Mouse (Mus musculus) c-Kit-positive CD71-positive TER-119-positive erythroid progenitor cells, embryonic 14.5 days (primary cell): ENCODE measurements around the gene Inpp5a.

Source experiments
- DNase-seq: peaks from one replicate; pipeline ENCODE4 v3.0.0-alpha.2; 2013; ENCODE audit warnings: low spot score

Inpp5a gene

DNA sequence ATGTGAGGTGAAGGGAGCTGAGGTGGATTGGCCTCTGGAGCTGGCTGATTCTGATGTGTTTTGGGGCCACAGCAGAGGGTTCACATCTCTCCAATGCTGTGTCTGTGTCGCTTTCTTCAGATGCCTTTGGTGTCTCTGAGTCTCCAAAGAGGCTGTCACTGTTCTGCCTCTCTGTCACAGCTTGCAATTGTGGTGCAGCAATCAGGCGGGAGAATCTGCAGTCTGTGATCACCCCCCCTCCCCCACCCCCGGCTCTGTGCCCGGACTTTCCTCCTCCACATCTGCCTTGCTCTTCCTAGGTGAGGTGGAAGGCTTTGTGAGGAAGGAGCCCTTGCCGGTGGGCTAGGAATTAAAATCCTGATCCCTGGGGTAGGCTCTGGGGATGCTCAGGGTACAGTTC lies 52.1 kb downstream of the Inpp5a start:
- DNase-seq, result no peak

DNA sequence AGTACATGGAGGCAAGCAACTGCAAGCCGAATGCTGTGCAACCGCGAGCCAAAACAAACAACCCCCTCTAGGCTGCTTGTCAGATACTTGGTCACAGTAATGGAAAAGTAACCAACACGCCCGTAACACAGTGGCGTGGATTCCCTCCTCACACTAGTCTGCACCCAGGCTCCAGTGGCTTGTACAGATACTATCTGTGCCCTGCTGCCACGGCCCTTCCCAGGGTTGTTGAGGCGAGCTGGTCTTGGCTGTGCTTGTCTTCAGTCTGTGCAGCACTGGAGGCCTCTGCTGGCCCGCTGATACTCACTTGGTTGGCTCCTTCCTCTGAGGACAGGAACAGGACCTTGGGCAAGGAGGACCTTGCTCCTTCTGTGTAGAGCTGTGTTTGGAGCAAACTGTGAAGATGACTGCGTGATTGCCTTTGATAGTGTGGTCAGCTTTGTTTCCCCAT lies 52.9 kb downstream of the Inpp5a start:
- no peak for DNase-seq

DNA sequence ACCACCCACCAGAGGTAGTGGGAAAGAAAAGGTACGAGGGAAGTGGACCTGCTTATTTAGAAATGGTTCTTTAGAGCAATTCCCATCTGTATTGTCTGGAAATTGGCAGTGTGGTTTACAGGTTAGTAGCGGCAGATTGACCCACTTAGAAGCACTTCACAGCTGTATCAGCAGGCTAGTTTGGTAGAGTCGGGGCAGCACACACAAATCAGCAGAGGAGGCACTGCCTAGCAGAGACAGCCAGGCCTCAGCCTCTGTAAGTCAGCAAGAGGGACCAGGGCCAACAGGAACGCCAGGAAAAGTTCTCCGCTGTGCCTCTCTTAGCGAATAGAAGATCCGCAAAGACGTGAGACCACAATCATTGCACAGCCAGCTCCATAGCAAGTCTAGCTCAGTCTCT lies 56.7 kb downstream of the Inpp5a start:
- DNase-seq, result no peak

DNA sequence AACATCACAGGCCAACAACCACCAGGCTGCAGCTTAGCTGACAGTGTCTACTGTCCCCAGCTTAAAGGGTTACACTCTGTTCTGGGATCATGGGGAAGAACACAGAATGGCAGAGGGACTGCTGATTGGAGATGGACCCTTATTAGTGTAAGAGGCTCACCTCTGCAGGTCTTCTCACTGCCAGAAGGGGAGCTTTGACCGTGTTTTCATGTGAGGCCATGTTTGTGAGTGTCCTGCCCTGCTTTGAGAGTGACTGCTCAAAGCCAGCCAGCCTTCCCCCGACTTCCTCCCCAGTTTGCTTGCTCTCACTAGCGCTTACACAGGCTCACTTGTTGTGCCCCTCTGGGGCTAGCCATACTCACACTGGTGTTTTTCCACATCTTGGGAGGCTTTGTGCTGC lies 58.5 kb downstream of the Inpp5a start:
- no peak for DNase-seq

DNA sequence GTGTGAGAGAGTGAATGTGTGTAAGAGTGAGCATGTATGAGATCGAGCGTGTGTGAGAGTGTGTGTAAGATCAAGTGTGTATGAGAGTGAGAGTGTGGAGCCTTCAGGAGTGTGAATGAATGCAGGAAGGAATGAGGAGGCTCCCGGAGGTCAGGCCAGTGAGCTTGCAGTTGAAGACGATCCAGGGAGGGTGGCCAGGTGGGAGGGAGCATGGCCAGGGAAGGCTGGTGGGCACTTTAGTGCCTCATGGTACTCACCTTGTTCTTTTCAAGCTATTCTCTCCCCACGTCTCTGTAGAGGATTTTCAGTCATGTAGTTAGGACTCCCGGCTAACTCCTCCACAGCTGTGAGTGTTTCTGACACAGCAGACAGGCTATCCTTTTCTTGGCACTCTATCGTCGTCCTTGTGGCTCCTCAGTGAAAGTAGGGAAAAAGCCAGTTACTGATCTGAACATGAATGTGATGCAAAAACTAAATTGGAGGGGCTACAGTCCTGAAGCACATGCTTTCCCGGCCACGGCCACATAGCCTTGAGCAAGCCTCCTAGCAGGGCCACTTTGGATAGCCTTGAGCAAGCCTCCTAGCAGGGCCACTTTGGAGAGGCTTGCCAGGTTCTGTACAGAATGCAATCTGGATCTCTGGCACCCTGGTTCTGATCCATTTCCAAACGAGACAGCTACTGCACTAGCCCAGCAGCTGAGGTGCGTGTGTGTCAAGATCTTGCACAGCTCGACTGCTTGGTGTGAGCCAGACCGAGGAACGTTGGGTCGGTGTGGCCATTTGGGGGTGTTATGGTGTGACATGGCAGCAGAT lies 61.5 kb downstream of the Inpp5a start:
- no peak for DNase-seq

DNA sequence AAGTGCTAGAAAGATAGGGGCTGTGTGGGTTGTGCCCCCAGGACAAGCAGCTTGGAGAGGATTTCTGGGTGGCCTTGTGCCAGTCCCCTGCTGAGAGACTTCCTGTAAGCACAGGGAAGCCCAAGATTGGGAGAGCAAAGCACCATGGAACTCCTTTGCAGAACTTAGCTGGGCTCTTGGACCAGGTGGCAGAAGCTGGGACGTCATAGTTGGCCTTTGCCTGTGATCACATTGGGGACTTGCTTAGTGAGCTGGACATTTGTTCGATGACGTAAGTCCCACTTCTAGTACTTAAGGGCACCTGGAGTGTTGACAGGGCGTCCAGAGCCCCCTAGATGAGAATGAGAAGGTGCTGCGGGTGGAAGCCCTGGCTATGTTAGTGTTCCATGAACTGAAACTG lies 62.8 kb downstream of the Inpp5a start:
- DNase-seq, result no peak

DNA sequence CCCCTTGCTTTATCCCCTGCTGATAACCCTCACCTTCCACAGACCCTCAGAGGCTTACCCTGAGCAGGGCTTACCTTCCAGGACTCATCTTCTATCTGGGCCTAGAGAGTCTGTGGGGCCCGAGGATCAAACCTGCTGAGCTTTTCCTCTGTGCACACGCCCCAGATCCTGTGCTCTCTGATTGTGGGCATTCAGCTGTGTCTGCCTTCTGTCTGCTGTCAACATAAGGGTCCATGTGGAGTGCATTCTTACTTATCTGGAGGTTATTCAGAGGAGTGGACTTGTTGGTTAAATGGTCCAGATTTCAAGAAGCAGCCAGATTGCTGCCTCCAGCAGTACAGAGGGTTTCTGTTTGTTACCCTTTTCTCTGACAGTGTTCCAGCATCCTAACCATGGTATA lies 63.3 kb downstream of the Inpp5a start:
- no peak for DNase-seq

DNA sequence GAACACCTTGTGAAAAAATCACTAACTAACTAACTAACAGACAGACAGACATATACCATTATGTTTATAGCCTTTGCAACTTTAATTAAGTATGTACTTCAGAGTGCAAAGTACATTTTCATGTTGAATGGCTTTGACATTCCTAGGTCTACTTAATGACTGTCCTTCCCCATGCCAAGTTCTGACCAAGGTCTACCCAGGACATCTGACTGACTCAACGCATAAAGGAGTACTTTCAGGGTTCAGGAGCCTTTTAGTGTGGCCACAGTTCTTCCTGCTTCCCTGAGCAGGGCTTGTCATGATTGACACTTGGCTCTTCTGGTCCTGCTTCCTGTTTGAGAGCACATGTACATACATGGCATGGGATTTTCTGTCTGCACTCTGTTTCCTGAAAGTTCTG lies 64.3 kb downstream of the Inpp5a start:
- DNase-seq, result no peak

DNA sequence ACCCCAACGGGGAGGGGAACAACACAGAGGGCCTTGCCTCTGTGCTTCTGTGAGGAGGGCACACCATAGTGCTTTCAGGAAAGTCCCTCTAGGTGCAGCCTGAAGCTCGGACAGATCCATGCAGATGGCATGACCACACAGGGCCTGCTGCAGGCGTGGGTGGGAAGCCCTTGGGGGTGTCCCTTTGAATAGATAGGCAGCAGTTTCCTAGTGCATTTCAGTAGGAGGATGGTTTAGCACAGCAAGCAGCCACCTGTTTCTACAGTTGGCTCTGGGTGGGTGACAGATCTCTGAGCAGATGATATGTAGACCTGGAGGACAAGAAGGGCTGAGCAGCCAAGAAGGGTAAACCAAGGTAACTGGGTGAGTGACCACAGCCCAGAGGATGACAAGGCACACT lies 65.4 kb downstream of the Inpp5a start:
- no peak for DNase-seq

DNA sequence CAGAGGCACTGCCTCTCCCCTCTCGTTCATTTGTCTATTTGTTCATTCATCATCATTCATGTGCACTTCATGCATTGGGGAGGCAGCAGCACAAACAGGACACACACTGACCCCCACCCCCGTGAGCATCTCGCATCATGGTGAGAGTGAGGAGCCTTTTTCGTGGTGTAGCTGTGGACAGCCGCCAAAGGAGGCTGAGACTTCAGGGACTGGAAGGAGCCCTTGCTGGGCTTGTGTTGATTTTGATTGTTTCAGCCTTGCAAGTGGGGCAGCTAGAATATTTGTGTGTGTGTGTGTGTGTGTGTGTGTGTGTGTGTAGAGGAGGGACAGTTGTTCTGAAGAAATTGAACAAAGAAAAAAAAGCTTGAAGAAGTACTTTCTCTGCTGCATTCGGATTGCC lies 67.8 kb downstream of the Inpp5a start:
- DNase-seq, result no peak

DNA sequence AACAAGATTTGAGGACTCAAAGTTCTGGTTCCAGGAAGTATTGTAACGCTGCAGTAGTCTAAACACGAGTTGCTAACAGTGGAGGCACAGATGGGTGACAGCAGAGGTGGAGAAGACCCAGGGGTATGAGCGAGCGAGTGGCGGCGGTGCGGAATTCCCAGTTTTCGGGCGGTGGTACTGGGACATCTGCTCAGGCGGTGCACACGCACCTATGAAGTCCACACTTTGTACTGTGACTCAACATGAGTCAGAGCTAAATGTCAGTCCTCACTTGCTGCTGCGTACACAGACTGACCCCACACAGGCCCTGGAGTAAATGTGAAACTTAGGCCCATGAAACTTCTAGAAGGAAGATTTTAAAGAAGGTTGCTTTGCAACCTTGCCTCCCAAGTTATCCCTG lies 72.4 kb downstream of the Inpp5a start:
- no peak for DNase-seq

DNA sequence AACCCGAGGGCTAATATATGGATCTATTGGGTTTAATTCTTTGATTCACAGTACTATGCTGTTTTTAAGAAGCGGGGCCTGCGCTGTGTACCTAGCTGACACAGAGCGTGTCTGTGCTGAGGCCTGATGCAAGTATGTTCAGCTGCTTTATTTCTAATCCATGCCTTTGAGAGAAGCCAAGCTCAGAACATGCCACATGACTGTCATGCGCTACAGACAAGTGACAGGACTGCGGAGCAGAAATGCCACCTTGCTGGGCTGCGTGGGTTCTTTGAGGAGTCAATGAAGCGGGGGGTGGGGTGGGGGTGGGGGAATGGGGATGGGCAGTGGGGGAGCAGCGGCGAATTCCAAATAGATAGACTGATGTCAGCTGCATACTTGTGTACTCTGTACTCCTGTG lies 73.2 kb downstream of the Inpp5a start:
- DNase-seq, result no peak

DNA sequence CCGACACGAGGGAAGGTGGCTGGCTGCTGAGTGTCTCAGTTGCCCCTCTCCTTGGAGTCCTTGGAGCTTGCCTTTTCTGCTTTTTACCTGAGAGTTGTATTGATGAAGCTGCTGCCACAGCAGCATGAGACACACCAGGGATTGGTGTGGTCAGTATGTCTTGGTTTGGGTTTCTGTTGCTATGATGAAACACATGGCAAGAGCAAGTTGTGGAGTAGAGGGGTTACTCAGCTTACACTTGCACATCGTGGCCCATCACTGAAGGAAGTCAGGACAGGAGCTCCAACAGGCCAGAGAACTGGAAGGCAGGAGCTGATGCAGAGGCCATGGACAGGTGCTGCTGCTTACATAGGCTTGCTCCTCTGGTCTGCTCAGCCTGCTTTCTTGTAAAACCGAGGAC lies 76.6 kb downstream of the Inpp5a start:
- DNase-seq, result no peak

DNA sequence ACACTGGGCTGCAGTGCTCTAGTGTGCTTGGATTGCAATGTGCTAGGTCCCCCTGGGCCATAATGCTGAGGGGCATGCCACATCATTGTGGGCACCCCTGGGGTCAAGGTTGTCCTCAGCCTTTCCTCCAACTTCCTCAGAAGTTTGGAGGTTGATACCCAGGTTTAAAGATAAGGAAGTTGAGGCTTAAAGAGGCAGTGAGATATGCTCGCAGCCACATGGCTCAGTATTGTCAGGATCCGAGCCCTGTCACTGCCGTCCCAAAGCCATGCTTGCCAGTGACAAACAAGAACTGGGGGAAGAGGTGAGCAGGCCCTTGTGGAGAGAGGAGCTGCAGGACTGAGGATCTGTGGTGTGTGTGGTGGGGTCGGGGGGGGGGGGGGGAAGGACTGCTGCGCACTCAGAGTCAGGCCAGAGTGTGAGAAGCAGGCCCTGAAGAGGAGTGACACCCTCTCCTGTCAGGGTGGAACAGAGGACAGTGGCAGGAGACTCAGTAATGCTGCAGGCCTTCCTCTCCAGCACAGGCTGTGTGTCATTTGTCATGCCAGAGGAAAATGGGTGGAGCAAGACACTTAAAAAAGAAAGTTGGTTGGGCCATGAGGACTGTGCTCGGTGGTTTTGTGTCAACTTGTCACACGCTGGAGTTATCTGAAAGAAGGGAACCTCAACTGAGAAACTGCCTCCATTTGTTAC lies 77.7 kb downstream of the Inpp5a start:
- DNase-seq, result no peak

DNA sequence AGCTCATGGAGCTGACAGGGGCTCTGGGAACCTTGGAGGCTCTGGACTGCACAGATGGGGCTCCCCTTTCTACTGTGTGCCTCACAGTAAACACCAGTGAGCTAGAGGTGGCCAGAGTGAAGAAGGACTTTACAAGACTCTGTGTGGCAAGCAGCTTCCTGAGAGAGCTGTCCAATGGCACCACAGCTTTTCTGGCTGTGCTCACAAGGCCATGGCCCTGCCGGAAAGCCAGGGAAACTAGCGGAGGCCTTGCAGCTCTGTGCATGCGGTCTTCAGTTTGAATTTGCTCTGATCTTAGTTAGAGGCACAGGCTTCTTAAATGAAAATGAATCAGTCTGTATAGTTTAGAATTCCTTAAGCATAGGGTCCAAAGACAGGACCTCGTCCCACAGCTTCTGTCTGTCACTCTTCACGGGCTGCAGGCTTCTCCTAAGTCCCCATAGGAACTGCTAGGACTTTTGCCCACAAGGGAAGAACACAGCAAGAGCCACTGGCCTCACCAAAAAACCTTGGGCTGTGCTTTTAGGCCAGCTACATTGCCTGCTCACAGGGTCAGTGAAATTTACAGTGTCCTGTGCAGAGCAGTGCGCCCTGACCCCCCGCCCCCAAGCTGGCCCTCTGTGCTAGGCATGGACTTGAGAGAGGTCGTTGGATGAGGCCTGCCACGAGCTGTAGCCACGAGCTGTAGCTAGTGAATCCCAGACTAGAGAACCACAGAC lies 78.4 kb downstream of the Inpp5a start:
- no peak for DNase-seq

DNA sequence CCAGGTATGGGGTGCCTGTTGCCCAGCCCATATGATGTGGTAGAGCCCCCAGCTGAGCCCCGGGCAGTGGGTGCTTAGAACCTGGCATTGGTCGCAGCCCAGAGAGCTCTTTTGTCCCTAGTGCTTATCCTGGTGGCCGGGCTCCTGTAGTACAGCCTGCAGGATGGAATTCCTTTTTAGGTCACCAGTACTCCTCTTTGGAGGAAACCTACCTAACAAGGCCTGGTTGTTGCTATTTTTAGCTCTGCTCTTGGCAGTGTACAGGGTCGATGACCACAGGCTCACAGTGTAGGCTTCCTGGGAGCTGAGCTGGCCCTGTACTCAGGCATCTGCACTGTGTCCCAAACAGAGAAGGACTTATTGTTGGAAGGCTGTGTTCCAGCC lies 79.0 kb downstream of the Inpp5a start:
- DNase-seq, result no peak

DNA sequence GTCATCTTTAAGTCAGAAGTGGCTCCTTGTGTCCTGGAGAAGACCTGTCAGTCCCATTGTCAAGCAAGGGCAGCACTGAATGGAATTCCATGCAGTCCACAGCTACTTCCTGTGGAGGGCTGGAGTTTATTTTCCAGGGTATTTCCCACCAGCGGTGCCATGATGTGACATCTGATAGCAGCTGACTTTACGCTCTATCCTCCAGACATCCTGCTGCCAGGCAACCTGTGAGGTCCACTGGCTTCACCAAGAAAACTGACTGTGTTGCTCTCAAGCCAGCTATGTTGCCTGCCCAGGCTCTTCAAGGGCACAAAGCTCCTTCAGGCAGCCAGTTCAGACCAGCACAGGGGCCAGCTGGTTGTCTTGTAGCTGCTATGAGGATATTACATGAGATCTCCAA lies 79.5 kb downstream of the Inpp5a start:
- no peak for DNase-seq

DNA sequence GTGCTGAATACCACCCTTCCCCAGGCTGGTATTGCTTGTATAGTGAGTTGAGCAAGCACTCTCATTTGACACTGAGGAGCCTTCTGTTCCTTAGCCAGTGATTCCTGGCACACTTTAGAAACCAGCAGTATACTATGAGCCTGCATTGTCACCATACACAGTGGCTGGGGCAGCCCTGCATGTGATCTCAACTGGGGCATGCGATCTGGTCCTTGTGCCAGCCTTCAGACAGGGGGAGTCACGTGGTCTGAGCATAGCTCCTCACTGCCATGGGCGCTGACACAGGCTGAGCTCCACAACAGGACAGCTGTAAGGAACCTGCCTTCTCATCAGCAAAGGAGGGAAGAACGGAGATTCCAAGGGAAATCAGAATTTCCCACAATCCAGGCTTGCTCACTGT lies 80.5 kb downstream of the Inpp5a start:
- no peak for DNase-seq

DNA sequence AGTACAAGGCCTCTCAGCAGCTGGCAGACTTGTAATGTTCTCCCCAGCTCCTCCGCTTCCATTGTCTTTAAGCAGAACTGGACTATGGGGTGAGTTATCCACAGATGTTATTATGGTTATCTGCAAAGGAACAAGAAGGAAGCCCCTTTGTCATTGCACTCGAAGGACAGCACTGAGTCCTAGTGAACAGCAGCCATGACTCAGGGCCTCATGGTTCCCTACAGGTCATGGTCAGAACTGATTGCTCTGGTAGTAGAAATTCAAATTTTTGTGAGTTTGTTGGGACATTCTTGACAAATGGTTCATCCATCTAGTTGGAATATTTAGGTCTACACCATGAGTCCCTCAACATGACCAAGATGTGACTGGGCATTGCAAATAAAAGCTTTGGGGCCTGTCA lies 81.6 kb downstream of the Inpp5a start:
- DNase-seq, result no peak

DNA sequence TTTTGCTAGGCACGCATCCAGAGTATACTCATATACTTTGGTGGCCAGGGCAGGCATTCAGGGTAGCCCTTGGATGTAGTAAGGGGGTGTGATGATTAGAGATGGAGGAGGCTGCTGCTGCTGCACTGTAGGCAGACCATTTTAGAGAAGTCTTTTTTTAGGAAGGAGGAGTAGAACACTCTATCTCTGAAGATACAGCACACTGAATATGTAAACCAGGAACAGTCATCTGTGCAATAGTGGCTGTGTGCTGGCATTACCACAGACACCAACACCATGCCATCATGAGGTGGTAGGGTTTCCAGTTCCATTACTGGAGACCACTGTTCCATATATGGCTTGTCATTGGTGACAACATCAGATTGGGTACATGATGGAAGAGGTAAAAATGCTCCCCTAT lies 83.1 kb downstream of the Inpp5a start:
- DNase-seq, result no peak

DNA sequence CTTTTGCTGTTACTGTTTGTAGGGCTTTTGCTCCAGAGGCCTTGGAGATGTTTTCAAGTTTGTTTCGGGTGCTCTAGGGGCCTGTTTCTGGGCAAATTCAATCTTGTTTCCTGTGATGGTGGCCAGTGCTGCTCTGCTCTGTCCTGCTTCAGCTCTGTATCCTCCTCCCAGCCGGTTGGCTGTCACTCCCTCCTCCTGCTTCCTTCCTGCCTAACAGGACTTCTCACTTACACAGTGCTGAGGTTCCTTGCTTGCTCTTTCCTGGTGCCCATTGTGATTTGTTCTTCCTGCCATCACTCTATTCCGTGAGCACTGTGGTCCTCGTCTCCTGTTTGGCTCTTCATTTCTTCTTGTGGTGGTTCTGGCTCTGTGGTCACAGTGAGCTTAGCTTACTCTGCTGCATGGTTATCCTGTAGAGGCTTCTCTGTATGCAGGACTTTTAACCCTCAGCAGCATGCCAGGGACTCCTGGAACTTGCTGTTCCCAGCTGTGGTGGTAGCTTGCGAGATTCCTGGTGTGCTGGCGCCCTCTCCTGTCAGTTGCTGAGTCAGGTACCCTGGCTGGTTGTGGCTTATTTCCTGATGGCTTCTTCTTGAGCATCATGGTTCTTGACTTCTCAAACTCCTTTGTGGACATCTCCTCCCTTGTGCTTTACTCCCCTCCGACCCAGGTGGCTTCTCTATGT lies 84.1 kb downstream of the Inpp5a start:
- DNase-seq, result peak; percentile 24

DNA sequence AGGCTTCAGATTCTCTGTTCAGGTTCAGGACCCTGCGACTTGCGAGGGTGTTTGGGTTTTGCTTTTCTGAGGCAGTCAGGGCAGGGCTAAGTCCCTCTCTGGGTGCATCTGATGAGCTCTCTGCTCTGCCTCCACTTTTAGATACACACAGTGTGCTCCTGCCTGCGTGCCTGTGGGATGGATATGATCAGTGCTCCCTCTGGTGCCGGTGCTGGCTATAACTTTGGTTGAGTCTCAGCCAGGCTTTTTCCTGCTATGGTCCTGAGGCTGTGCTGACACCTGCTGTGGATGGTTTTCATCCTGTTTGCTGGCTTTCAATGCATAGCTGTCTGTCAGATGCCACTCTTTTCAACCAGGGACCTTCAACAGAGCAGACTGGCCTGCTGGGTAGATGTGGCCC lies 87.0 kb downstream of the Inpp5a start:
- DNase-seq, result no peak

DNA sequence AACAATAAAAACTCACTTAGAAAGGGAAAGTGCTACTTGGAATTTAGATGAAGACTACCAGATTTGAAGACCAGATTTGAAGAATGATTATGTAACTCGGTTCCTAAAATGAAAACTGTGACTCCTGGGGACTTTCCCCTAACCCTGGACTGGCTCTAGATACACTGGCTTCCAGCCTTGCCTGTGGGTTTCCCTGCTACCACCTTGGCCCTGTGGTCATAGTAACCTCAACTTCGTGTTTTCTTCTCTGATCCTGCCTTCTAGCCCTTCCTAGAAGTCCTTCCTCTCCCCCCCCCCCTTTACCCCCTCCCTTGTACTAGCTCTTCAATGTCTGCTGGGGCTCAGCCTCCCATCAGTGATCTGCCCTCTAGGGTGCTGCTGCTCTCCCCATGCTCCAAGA lies 87.8 kb downstream of the Inpp5a start:
- no peak for DNase-seq
